Mouse (Mus musculus) midbrain, postnatal 0 days (tissue): ENCODE results near the gene Oaz2. TPM values are rescaled to one million over a fixed set of nuclear protein-coding genes. Genes with fewer than 3 reads are reported as not detected.

Source experiments
- ATAC-seq: fragments of 200-750 bp; cut with Nextera tagmentation; 2 replicates; pipeline ENCODE4 v1.8.0; 2017; ENCODE audit warnings: moderate number of reproducible peaks, mild to moderate bottlenecking, moderate TSS enrichment, moderate library complexity; ENCODE audit not compliant: low FRiP score
- DNase-seq: peaks from one replicate; pipeline ENCODE4 v3.0.0-alpha.2; 2015; ENCODE audit warnings: low spot score
- H3K27ac ChIP-seq: fragments of 300-500 bp; sonication (generic); 2 replicates; pipeline ENCODE4 v1.5.1; 2014; ENCODE audit warnings: low read depth, mild to moderate bottlenecking, low read length, mixed read lengths
- H3K27me3 ChIP-seq: fragments of 300-500 bp; sonication (generic); 2 replicates; pipeline ENCODE4 v1.6.1; 2014; ENCODE audit warnings: low read length, control low read depth, mixed read lengths; ENCODE audit not compliant: insufficient read depth
- H3K36me3 ChIP-seq: fragments of 300-500 bp; sonication (generic); 2 replicates; pipeline ENCODE4 v1.6.1; 2014; ENCODE audit warnings: low read length, control low read depth, mixed read lengths; ENCODE audit not compliant: insufficient read depth
- H3K4me1 ChIP-seq: fragments of 300-500 bp; sonication (generic); 2 replicates; pipeline ENCODE4 v1.6.1; 2014; ENCODE audit warnings: mild to moderate bottlenecking, control low read depth, antibody characterized with exemption, low read length, mixed read lengths; ENCODE audit not compliant: insufficient read depth
- H3K4me2 ChIP-seq: fragments of 300-500 bp; sonication (generic); 2 replicates; pipeline ENCODE4 v1.6.1; 2014; ENCODE audit warnings: low read depth, mild to moderate bottlenecking, low read length, mixed read lengths; ENCODE audit not compliant: poor library complexity, severe bottlenecking
- H3K4me3 ChIP-seq: fragments of 300-500 bp; sonication (generic); 2 replicates; pipeline ENCODE4 v1.5.1; 2014; ENCODE audit warnings: low read depth, mild to moderate bottlenecking, low read length, moderate library complexity
- H3K9ac ChIP-seq: fragments of 300-500 bp; sonication (generic); replicated peaks from 2 replicates; pipeline ENCODE4 v1.6.1; 2014; ENCODE audit warnings: mild to moderate bottlenecking, low read length, moderate library complexity, mixed read lengths; ENCODE audit not compliant: poor library complexity, severe bottlenecking
- H3K9me3 ChIP-seq: fragments of 300-500 bp; sonication (generic); 2 replicates; pipeline ENCODE4 v1.6.1; 2016; ENCODE audit warnings: low read length, control low read depth
- CTCF ChIP-seq: IDR thresholded peaks from 2 replicates; pipeline ENCODE4 v1.5.1; 2016; ENCODE audit warnings: antibody characterized with exemption, mild to moderate bottlenecking
- WGBS: fragments of 180-500 bp; shearing (Covaris S2); extraction: QIAGEN DNeasy Blood & Tissue Kit; methylation state at CpG from one replicate; pipeline ENCODE4 v1.1.7; 2014; 5-methylcytosine and 5-hydroxymethylcytosine counted together
- polyA plus RNA-seq: library from polyadenylated mRNA; unstranded; fragments of >200 nt; fragmentation: Nextera tagmentation; extraction: Ambion mirVana; gene quantifications from 2 replicates; pipeline ENCODE4 v1.2.1, GENCODE M21; 2015
- total RNA-seq: library from RNA; depleted of rRNA; stranded (reverse); fragments of >200 nt; gene quantifications from 2 replicates; pipeline ENCODE4 v1.2.3, GENCODE M21; 2014

Oaz2 gene
- total and polyA plus RNA-seq, 2 experiments from 2014 or later, result 252 to 382 TPM

- Histone ChIP-seq H3K27me3 (no peaks in the 10 kb centered on the region), H3K4me2 (no peak overlapping the region), H3K9ac (no peak overlapping the region), H3K36me3 (no peaks in the 10 kb centered on the region), H3K9me3 (no peaks in the 10 kb centered on the region), H3K4me3 (no peak overlapping the region), H3K4me1 (peaks cover 5% of the 10 kb centered on the region; the same call in 1 of the 2 replicates), H3K27ac (no peak overlapping the region)
- DNase-seq, result no peak
- 91% methylated on average over 5 of the region's 5 CpGs for WGBS
- no peak for TF ChIP-seq CTCF
- no peak for ATAC-seq
Measured at GRCm38 (mm10) chr9:65718195-65718594, 50.4 kb downstream of the Oaz2 start.

- 58% methylated on average over 10 of the region's 10 CpGs for WGBS
- Histone ChIP-seq H3K36me3 (no peaks in the 10 kb centered on the region), H3K9ac (no peak overlapping the region), H3K27me3 (no peaks in the 10 kb centered on the region), H3K27ac (no peak overlapping the region), H3K4me2 (no peak overlapping the region), H3K4me3 (no peak overlapping the region), H3K4me1 (peaks cover 20% of the 10 kb centered on the region; the same call in 1 of the 2 replicates), H3K9me3 (no peaks in the 10 kb centered on the region)
- TF ChIP-seq CTCF, result no peak
- ATAC-seq (no peak), DNase-seq (peak; percentile 17)
Measured at GRCm38 (mm10) chr9:65721161-65721566, 53.4 kb downstream of the Oaz2 start.

- no peak overlapping the region for H3K4me3 ChIP-seq
- ATAC-seq (no peak), DNase-seq (peak; percentile 78)
- no peaks in the 10 kb centered on the region for H3K27me3 ChIP-seq
- TF ChIP-seq CTCF, result no peak
- peaks cover 20% of the 10 kb centered on the region; the same call in 1 of the 2 replicates for H3K4me1 ChIP-seq
- no peak overlapping the region for H3K9ac ChIP-seq
- no peaks in the 10 kb centered on the region for H3K36me3 ChIP-seq
- H3K4me2 ChIP-seq, result peak overlapping the region; percentile 9; the same call in 1 of the 2 replicates
- H3K27ac ChIP-seq, result peak overlapping the region; percentile 70
- WGBS, result 12% methylated on average over 8 of the region's 8 CpGs
- H3K9me3 ChIP-seq, result no peaks in the 10 kb centered on the region
Measured at GRCm38 (mm10) chr9:65724471-65725290, 56.9 kb downstream of the Oaz2 start.

- Histone ChIP-seq H3K36me3 (no peaks in the 10 kb centered on the region), H3K9me3 (no peaks in the 10 kb centered on the region), H3K27me3 (no peaks in the 10 kb centered on the region), H3K4me2 (no peak overlapping the region), H3K4me3 (no peak overlapping the region), H3K9ac (no peak overlapping the region), H3K4me1 (peaks cover 20% of the 10 kb centered on the region; the same call in 1 of the 2 replicates), H3K27ac (peak overlapping the region; percentile 70)
- 28% methylated on average over 4 of the region's 4 CpGs for WGBS
- TF ChIP-seq CTCF, result no peak
- ATAC-seq, result no peak
- DNase-seq, result no peak
Measured at GRCm38 (mm10) chr9:65725291-65725622, 57.5 kb downstream of the Oaz2 start.

- no peak for TF ChIP-seq CTCF
Measured at GRCm38 (mm10) chr9:65726431-65726830, 58.6 kb downstream of the Oaz2 start.

GRCm38 (mm10) chr9:65727491-65727890 is 59.7 kb downstream of the Oaz2 start:
- no peaks in the 10 kb centered on the region for H3K36me3 ChIP-seq
- no peak overlapping the region for H3K4me2 ChIP-seq
- H3K9me3 ChIP-seq, result no peaks in the 10 kb centered on the region
- no peak overlapping the region for H3K4me3 ChIP-seq
- ATAC-seq (no peak), DNase-seq (no peak)
- H3K27me3 ChIP-seq, result no peaks in the 10 kb centered on the region
- H3K9ac ChIP-seq, result no peak overlapping the region
- no peak overlapping the region for H3K27ac ChIP-seq
- TF ChIP-seq CTCF, result no peak
- 83% methylated on average over 4 of the region's 4 CpGs for WGBS
- H3K4me1 ChIP-seq, result peaks cover 15% of the 10 kb centered on the region; the same call in 1 of the 2 replicates

More at GRCm38 (mm10) chr9:65726431-65726830, 58.6 kb downstream of the Oaz2 start:
- no peaks in the 10 kb centered on the region for H3K9me3 ChIP-seq
- DNase-seq, result no peak
- no peak overlapping the region for H3K4me3 ChIP-seq
- no peak overlapping the region for H3K9ac ChIP-seq
- ATAC-seq, result no peak
- no peaks in the 10 kb centered on the region for H3K27me3 ChIP-seq
- no peaks in the 10 kb centered on the region for H3K36me3 ChIP-seq
- WGBS, result 77% methylated on average over 3 of the region's 3 CpGs
- no peak overlapping the region for H3K27ac ChIP-seq
- H3K4me2 ChIP-seq, result no peak overlapping the region
- H3K4me1 ChIP-seq, result peaks cover 20% of the 10 kb centered on the region; the same call in 1 of the 2 replicates
